Mouse (Mus musculus) retina, adult 2 months (tissue): ENCODE data around the gene Unc45b.
"Not testable (repeated sequence)": the region's sequence is repeated elsewhere in the genome, so short reads cannot be mapped to it uniquely, and the experiment has no call there.

ENCODE experiments used
- DNase-seq: peaks from one replicate; pipeline ENCODE4 v3.0.0-alpha.2; 2012; ENCODE audit warnings: low read depth, low spot score

Gene Unc45b

DNA sequence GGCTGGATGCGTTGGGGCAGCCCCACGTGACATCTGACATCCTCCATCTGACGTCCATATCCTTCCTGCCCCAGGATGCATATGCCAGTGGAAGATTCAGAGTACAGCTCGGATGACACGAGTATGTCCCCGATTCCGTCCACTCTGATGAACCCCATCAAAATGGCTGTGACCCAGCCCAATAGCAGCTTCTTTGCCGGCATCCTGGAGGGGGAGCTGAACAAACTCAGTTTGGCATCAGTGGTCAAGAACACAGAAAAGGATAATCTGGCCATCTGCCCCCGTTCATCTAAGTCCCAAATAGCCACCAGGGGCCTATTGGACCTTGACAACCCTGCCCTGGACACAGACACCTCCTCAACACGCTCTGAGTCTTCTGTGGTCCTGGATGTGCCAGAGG lies 12.9 kb upstream of the Unc45b start:
- no peak for DNase-seq

DNA sequence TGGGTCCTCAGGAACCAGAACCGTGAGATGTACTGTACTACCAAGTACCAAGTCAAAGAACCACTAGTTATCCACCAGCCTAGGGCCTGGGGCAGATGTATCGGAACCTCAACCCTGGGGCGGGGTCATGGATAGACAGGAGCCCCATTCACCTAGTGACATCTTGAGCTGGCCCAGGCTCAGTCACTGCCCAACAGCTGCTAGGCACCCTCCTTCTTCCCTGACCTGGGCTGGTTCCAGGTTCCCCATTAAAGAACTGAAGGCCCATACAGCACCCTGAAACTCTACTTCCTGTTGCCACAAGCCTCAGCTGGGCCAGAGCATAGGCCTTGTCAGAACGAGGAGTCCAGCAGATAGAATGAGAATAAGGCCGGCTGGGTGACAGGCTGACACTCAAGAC lies 10.6 kb upstream of the Unc45b start:
- no peak for DNase-seq

DNA sequence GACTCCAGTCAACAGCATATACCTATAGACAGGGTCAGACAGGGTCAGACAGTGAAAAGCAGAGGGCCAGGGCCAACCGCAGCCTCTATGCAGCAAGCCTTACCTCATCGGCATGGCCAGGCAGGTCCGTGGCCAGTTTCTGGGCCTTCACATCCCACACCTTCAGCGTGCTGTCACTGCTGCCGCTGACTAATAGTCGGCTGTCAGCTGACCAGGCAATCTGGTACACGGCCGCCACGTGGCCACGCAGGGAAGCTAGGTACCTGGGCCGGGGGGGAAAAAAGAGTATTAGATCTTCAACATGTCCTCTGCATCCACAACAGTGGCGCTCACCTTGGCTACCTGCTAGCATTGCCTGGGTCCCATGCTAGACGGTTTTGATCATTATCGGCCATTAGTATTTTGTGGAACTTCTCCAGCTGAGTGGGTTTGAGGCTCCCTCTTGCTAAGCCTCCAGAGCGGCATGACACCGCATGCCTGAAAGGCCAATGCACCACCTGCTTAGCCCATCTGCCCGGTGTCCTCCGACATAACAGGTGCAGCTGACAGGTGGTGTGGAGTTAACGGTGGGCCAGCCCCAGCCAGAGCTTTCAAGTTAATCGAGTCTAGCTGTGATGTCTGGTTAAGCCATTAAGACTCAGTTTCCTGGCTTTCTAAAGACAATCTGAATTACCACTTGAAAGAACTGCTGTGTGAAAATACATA lies 8.6 kb upstream of the Unc45b start:
- DNase-seq = no peak

DNA sequence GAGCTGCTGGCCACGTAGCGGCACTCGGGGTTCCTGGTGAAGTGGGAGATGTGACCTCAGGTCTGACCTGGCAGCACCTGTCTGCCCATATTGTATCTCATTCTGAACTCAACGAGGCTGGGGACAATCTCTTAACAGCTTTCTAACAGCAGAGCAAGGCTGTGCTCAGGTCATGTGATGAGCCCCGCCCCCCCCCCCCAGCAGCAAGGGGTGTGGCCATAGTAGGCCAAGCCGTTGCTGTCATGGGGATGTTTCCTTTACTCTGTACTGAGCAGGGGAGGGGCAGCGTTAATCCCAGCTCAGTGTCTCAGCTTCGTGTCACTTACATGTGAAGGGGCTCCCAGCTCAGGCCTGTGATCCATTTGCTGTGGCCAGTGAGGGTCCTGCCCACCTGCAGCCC lies 5.4 kb upstream of the Unc45b start:
- DNase-seq = no peak

DNA sequence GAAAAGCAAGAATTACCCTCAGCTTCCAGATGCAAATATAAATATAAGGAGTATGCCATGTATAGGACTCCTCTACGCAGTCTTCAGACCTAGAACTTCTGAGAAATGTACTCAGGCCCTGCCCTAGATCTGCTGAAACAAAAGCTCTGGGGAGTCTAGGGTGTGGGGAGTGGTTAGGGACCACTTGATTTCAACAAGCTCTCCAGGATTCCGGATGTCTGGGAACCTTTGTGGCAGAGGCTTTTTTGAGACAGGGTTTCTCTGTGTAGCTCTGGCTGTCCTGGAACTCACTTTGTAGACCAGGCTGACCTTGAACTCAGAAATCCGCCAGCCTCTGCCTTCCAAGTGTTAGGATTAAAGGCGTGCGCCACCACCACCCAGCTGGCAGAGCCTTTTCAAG lies 4.5 kb upstream of the Unc45b start:
- no peak for DNase-seq

DNA sequence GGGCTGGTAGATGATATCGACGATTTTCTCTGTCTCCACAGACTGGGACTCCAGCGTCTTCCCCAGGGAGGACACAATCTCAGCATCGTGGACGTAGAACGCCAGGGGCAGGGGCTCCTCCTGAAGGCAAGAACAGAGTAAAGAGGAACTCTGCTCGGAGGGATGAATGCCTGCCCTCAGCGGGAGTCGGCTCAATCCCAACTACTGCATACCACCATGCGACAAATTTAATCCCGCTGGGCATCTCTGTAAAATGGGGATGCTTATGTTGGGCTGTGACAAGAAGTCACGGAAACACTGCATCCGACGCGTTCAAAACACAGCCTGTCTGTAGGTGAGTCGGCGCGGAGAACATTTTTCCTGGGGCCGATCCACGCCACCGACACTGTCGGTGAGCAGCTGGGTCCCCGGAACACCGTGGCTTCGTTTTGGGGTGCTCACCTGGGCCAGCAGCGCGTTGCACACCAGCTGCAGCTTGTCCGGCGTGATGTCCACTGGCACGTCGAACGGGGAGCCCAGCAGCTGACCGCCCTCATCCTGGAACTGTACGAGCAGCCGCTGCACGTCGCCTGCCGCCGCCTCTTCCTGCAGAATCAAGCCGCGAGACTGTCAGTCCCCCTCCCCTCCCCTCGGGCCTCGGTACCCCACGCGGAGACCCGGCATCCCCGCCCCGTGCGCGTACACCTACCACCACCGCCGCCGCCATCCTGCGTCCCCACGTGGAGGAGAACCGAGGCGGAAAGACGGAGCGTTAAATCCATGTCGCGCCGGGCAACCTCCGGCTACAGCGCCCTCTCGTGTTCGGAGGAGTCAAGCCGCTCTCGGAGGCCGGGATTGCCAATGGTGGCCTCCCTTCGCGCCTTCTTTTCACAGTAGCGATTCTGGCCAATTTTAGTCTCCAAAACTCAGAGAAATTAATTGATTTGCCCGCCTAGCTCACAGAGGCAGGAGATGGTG lies 2.4 kb upstream of the Unc45b start, which contains the start of gene Nle1:
Gene Nle1, minus strand, starts transcription at position 761 of the 957 bp plus-strand sequence.
- DNase-seq = peak; percentile 71

DNA sequence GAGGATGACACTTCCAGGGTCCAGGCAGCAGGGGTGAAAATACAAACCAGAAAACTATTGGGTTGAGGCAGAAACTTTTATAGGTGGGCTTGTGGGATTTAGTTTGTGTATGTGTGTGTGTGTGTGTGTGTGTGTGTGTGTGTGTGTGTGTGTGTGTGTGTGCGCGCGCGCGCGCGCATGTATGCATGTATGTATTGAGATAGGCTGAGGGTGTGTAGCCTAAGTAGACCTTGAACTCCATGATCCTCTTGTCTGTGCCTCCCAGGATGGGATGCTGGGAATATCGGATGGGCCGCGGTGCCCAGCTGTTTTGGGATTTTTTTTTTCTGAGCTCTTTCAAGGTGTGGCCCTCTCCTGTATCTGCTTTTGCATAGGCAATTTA lies 1.8 kb upstream of the Unc45b start:
- DNase-seq = no peak

DNA sequence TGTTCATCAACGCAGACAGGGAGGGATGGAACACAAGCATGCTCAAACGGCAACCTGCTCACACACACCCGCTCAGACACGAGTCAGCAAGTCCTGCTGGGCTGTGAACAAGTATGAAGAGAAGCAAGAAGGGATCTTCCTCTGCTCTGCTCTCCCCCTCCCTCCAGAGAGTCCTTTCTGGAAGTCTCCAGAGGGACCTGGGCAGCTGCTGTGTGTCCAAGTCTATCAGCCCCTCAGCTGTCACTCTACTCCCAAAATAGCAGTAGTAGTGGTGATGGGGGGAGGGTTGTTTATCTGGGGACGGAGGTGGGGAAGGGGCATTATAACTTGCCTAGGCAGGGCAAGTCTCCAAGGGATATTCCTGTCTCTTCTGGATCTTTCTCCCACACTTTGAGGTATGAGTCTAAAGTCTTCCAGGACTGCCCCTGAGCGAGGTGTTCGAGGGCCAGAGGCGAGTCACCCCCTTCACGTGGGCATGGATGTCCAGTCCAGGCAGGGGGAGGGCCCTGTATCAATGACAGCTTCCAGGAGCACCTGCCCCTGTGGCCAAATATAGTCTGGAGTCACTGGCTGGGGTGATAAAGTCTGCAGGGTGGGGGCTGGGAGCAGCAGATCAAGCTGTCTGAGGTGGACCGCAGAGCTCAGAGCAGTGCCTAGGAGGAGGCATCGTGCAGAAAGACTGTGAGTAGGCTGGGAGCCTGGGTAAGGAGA lies 484 bp downstream of the Unc45b start:
- DNase-seq = no peak

DNA sequence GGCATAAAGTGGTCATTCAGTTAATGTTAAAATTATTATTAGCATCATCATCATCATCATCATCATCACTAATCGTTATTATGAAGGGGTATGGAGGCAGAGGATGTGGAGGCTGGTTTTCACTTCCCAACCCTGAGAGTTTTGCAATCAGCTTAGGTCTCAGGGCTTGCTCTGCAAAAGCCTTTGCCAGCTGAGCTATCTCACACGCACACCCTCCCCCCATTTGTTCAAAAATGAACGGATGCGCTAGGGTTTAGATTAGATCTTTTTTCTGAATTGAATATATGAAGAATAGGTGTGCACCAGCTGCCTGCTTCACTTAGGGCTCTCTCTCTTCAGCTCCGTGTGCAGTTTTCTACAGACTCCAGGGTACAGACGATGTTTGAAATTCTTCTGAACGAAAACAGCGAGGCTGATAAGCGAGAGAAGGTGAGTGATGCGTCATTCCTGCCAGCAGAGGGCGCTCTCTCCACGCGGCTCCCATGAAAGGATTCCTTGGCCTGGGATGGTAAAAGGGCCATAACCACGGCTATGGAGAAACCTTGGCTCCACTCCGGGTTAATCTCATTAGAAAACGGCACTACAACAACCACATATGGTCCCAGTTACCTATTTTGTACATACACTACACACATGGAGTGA lies 4.5 kb downstream of the Unc45b start:
- peak; percentile 48 for DNase-seq

DNA sequence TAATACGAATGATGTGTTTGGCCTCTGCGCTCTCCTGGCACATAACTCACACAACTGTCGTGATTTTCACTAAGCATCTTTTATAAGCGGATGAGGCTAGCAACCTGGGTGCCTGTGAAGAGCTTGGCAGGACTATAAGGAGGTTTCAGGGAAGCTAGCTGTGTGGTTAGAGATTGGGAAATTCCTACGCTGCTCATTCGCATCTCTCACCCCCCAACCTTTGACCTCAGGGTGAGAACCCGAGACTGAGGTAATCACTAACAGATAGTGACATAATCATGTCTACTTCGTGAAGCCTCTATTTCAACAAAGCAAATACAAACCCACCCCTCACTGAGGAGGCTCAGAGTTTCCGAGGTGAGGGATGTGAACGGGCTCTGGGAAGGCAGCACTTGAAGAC lies 10.4 kb downstream of the Unc45b start:
- DNase-seq = no peak

DNA sequence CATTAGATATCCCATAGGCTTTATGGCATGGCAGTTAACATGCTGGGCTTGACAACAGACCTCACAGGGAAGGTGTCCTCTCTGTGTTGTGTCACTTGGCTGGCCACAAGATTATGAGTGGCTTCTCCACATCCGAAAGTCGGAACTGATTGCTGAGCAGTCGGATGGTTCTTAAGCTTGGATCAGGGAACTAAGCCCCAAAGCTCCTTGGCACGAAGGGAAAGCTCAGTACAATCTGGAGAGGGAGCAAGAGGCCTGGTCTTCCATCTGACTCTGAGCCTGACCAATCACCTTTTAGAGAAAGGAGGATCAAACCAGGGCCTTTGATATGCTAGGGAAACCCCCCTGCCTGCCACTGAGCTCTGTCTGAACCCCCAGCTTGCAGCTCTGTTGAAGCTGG lies 11.3 kb downstream of the Unc45b start:
- DNase-seq = no peak

DNA sequence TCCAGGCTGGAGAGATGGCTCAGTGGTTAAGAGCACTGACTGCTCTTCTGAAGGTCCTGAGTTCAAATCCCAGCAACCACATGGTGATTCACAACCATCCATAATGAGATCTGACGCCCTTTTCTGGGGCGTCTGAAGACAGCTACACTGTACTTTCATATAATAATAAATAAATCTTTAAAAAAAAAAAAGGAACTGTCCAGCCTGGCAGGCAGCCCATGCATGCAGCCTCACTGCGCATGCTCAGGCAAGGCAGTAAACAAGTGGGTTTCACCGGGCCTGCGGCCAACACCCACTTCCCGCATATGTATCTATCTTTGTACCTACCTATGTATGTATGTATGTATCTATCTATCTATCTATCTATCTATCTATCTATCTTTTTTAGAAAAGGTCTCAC lies 13.6 kb downstream of the Unc45b start:
- not testable (repeated sequence) for DNase-seq

DNA sequence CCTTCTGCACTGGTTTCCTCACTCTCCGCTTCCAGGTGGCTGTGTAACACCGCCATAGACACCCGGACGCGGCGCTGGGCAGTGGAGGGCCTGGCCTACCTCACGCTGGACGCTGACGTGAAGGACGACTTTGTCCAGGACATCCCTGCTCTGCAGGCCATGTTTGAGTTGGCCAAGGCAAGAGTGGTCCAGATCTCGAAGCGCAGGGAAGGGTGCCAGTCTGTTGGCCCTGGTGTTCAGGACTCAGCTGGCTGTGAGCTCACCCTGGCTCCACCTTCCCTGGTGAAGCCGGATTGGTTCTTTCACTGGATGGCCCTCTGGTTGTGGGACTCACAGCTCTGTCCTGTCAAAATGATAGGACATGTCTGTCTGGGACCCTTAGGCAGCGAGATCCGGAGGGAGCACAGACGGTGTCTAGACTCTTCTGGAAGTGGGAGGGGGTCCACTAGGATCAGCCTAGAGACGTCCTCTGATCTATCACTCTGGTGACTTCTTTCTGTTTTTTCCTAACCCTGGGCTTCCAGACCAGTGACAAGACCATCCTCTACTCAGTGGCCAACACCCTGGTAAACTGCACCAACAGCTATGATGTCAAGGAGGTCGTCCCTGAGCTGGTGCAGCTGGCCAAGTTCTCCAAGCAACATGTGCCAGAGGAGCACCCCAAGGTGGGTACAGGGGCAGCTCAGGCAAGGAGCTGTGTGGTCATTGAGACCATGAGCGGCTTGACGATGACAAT lies 18.7 kb downstream of the Unc45b start:
- DNase-seq = no peak

DNA sequence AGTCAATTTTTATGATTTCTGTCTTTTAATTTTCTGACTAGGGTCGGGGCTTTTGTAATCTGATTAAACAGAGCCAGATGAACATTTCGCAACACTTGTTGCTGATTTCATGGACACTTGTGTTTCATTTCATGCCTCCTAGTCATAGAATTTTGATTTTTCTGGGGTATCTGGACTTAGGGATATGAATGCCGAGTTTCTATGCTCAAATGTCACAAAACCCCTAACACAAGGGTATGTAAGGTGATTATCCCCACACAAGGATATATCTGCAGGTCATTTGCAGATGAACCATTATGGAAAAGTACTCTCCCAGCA lies 19.2 kb downstream of the Unc45b start:
- DNase-seq = no peak

DNA sequence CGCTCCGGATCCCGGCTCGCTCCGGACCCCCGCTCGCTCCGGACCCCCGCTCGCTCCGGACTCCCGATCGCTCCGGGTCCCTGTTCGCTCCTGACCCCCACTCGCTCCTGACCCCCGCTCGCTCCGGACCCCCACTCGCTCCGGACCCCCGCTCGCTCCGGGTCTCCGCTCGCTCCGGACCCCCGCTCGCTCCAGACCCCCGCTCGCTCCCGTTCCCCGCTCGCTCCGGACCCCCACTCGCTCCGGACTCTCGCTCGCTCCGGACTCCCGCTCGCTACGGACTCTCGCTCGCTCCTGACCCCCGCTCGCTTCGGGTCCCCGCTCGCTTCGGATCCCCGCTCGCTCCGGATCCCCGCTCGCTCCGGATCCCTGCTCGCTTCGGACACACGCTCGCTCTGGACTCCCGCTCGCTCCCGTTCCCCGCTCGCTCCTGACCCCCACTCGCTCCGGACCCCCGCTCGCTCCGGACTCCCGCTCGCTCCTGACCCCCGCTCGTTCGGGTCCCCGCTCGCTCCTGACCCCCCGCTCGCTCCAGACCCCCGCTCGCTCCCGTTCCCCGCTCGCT lies 20.1 kb downstream of the Unc45b start:
- DNase-seq = not testable (repeated sequence)

DNA sequence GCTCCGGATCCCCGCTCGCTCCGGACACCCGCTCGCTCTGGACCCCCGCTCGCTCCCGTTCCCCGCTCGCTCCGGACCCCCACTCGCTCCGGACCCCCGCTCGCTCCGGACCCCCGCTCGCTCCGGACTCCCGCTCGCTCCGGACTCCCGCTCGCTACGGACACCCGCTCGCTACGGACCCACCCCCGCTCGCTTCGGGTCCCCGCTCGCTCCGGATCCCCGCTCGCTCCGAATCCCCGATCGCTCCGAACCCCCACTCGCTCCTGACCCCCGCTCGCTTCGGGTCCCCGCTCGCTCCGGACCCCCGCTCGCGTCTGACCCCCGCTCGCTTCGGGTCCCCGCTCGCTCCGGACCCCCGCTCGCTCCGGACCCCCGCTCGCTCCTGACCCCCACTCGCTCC lies 20.8 kb downstream of the Unc45b start:
- not testable (repeated sequence) for DNase-seq

DNA sequence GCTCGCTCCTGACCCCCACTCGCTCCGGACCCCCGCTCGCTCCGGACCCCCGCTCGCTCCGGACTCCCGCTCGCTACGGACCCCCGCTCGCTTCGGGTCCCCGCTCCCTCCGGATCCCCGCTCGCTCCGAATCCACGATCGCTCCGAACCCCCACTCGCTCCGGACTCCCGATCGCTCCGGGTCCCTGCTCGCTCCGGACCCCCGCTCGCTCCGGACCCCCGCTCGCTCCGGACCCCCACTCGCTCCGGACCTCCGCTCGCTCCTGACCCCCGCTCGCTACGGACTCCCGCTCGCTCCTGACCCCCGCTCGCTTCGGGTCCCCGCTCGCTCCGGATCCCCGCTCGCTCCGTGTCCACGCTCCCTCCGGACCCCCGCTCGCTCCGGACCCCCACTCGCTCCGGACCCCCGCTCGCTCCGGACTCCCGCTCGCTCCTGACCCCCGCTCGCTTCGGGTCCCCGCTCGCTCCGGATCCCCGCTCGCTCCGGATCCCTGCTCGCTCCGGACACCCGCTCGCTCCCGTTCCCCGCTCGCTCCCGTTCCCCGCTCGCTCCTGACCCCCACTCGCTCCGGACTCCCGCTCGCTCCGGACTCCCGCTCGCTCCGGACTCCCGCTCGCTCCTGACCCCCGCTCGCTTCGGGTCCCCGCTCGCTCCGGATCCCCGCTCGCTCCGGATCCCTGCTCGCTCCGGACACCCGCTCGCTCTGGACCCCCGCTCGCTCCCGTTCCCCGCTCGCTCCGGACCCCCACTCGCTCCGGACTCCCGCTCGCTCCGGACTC lies 21.5 kb downstream of the Unc45b start:
- DNase-seq = not testable (repeated sequence)

DNA sequence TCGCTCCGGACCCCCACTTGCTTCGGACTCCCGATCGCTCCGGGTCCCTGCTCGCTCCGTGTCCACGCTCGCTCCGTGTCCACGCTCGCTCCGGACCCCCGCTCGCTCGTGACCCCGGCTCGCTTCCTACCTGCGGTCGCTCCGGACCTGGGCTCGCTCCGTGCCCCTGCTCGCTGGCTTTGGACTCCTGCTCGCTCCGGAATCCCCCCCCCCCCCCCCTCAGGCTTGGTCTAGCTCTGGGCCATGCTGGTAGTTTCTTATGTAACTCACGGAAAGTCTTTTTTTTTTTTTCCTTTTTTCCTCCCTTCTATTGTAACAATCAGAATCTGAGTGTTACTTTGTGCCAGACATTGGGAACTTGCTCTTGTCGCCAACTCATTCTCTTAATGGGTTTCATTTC lies 22.8 kb downstream of the Unc45b start:
- DNase-seq = no peak

DNA sequence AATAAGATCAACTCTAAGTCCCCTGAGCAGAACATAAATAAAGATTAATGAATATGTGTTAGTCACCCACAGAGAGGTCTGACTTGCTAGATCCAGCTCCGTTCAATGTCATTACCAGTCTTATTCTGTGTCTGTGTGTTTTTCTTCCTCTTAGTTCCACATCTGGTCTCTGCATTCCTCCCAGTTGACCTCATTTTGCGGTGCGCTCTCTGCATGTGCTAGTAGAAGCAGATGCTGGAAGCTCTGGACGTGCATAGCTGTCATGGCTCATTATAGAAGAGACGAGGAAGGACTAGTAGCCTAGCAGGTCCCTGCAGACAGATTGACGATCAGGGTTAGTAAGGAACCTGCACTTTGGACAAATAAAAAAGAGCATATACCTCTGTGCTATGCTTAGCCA lies 33.0 kb downstream of the Unc45b start:
- DNase-seq = no peak

DNA sequence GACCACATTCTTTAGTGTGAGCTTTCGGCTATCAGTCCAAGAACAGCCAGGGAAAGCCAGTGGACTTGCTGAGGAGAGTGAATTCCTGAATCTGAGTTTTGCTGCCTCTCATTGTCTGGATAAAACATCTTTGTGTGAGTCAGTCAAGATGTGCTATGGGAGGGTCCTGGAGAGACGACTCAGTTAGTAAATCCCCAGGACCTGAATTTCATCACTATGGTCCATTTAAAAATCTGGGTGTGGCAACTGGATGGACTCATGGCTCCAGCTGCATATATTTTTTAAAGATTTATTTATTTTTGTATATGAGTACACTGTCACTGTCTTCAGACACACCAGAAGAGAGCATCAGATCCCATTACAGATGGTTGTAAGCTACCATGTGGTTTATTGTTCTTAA lies 35.3 kb downstream of the Unc45b start:
- no peak for DNase-seq
